ENCODE assay signal across 8 mouse cellular contexts in the genomic region with DNA sequence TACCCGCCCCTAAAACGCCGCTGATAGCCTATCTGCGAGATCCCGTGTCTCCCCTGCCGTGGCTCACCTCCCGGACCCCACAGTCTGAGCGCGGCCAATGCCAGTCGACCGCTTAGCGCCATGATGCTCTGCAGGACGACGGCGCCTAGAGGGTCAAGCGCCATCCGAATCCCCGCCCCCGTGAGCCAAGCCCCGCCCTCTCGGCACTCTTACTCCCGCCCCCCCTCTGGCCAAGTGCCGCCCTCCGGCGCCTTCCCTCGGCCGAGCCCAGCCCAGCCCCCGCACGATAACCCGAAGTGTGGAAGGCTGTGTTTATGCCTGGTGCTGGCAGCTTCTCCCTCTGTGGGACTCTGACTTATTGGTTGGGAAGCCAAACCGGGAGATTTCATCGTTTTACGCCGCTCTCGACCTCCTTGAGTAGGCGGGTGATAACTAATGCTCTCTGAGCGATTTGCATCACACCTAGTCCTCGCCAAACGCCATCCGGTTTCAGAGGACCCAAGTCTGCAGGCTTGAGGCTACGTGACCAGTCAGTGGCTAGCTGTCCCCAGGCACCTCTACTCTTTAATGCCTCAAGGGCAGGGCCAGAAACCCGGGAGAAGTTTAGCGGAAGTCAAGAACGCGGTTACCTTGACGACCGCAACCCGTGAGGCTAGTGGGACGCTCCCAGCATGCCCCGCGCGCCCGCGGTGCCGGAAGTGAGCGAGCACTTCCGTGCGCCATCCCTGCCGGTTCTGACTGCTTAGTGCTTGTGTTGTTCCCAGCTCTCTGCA. TPM values are rescaled to one million over a fixed set of nuclear protein-coding genes. Genes with fewer than 3 reads are reported as not detected.
DNase-seq lines count a peak whose midpoint lies in the region; ATAC-seq and TF ChIP-seq lines count a peak whose summit lies in the region.

A gene (plus strand): TSS at position 273 of the 773 bp plus-strand sequence.
A gene (minus strand): TSS at position 614 of the 773 bp plus-strand sequence.

- TF ChIP-seq CTCF in C2C12 (IDR thresholded peaks at IDR 0.05; ENCODE audit: control insufficient read depth, insufficient read depth, insufficient read length): no peak
- TF ChIP-seq CTCF in brain, embryonic 14.5 days (IDR thresholded peaks at IDR 0.05; ENCODE audit: borderline replicate concordance, extremely low read depth, insufficient read depth, insufficient read length): no peak
- TF ChIP-seq CTCF in kidney, postnatal 0 days (IDR thresholded peaks at IDR 0.05; ENCODE audit: low read depth): no peak; the same call in 1 of the 2 replicates

- peak within 1 kb of the TSS; percentile 93 for H3K9ac ChIP-seq in heart, embryonic 12.5 days
- H3K9ac ChIP-seq in kidney, postnatal 0 days (ENCODE audit: low read depth, low read length): peak within 1 kb of the TSS; percentile 86
- H3K9ac ChIP-seq in liver, embryonic 11.5 days (ENCODE audit: low read depth, low read length): peak within 1 kb of the TSS; percentile 72
- H3K9ac ChIP-seq in stomach, embryonic 14.5 days (replicated peaks; ENCODE audit: low read depth, low read length): peak within 1 kb of the TSS; percentile 66

- H3K27ac ChIP-seq in heart, embryonic 12.5 days (ENCODE audit: poor library complexity, severe bottlenecking): peak within 1 kb of the TSS; percentile 91
- H3K27ac ChIP-seq in kidney, postnatal 0 days: peak within 1 kb of the TSS; percentile 92
- H3K27ac ChIP-seq in liver, embryonic 11.5 days (ENCODE audit: low read depth, low read length): peak within 1 kb of the TSS; percentile 91
- peak within 1 kb of the TSS; percentile 85 for H3K27ac ChIP-seq in stomach, embryonic 14.5 days (ENCODE audit: low read length)

- DNase-seq in brain, embryonic 14.5 days (ENCODE audit: low read depth): peak; percentile 98
- peak; percentile 96 for DNase-seq in kidney, postnatal 0 days (ENCODE audit: low spot score)
- peak; percentile 89 for DNase-seq in liver, embryonic 11.5 days (ENCODE audit: low spot score)
- DNase-seq in naive thymus-derived CD4-positive, alpha-beta T cell, adult 2 months (ENCODE audit: low read depth): peak; percentile 94

- peak within 1 kb of the TSS; percentile 87 for H3ac ChIP-seq in C2C12 (ENCODE audit: control insufficient read depth, insufficient read length, low read depth)

- ATAC-seq in heart, embryonic 12.5 days (ENCODE audit: insufficient number of reproducible peaks, low FRiP score): peak; percentile 98
- peak; percentile 95 for ATAC-seq in kidney, postnatal 0 days (replicated peaks; ENCODE audit: low FRiP score, low read depth)
- peak; percentile 91 for ATAC-seq in liver, embryonic 11.5 days (replicated peaks; ENCODE audit: low FRiP score)
- peak; percentile 95 for ATAC-seq in stomach, embryonic 14.5 days (ENCODE audit: insufficient number of reproducible peaks, insufficient read depth, low FRiP score, low read depth)

- H3K9me3 ChIP-seq in erythroblast, embryonic 14.5 days (ENCODE audit: control insufficient read depth, low read length): no peaks in the 10 kb centered on the region
- H3K9me3 ChIP-seq in heart, embryonic 12.5 days (replicated peaks): no peaks in the 10 kb centered on the region
- H3K9me3 ChIP-seq in kidney, postnatal 0 days (replicated peaks; ENCODE audit: low read length): no peaks in the 10 kb centered on the region
- no peaks in the 10 kb centered on the region for H3K9me3 ChIP-seq in liver, embryonic 11.5 days (ENCODE audit: control insufficient read depth, low read length)
- no peaks in the 10 kb centered on the region for H3K9me3 ChIP-seq in stomach, embryonic 14.5 days (ENCODE audit: control insufficient read depth, low read depth, low read length)

- H3K79me2 ChIP-seq in C2C12 (ENCODE audit: control insufficient read depth, insufficient read depth): peaks cover 42% of the 10 kb centered on the region

- H3K4me3 ChIP-seq in C2C12 (ENCODE audit: insufficient read depth, poor library complexity, severe bottlenecking): peak within 1 kb of the TSS; percentile 72
- H3K4me3 ChIP-seq in erythroblast, embryonic 14.5 days (replicated peaks): peak within 1 kb of the TSS; percentile 87
- peak within 1 kb of the TSS; percentile 98 for H3K4me3 ChIP-seq in heart, embryonic 12.5 days
- H3K4me3 ChIP-seq in kidney, postnatal 0 days (replicated peaks; ENCODE audit: low read depth, low read length): peak within 1 kb of the TSS; percentile 85
- H3K4me3 ChIP-seq in liver, embryonic 11.5 days (ENCODE audit: low read depth, low read length): peak within 1 kb of the TSS; percentile 85
- H3K4me3 ChIP-seq in stomach, embryonic 14.5 days (ENCODE audit: low read depth, low read length): peak within 1 kb of the TSS; percentile 79

- 0 out of 2 replicates have a peak, but pooled peaks have one; percentile 9 for TF ChIP-seq POLR2A in brain, embryonic 14.5 days (IDR thresholded peaks at IDR 0.05; ENCODE audit: borderline replicate concordance, extremely low read depth, insufficient read depth, insufficient read length, poor library complexity, severe bottlenecking)

- H3K4me1 ChIP-seq in erythroblast, embryonic 14.5 days (ENCODE audit: control insufficient read depth): peaks cover 50% of the 10 kb centered on the region
- peaks cover 21% of the 10 kb centered on the region for H3K4me1 ChIP-seq in heart, embryonic 12.5 days (replicated peaks)
- H3K4me1 ChIP-seq in kidney, postnatal 0 days (replicated peaks; ENCODE audit: insufficient read depth, low read length): 0 out of 2 replicates have a peak, but pooled peaks cover 3% of the 10 kb centered on the region
- peaks cover 29% of the 10 kb centered on the region for H3K4me1 ChIP-seq in liver, embryonic 11.5 days (replicated peaks; ENCODE audit: control insufficient read depth, insufficient read depth, low read length)
- H3K4me1 ChIP-seq in stomach, embryonic 14.5 days (ENCODE audit: control insufficient read depth, insufficient read depth, low read length): peaks cover 7% of the 10 kb centered on the region; the same call in 1 of the 2 replicates

- WGBS in heart, embryonic 12.5 days: under 1% methylated on average over 59 of the region's 59 CpGs
- under 1% methylated on average over 59 of the region's 59 CpGs for WGBS in kidney, postnatal 0 days
- WGBS in liver, embryonic 11.5 days: under 1% methylated on average over 59 of the region's 59 CpGs
- under 1% methylated on average over 59 of the region's 59 CpGs for WGBS in stomach, embryonic 14.5 days

- H3K36me3 ChIP-seq in C2C12 (ENCODE audit: control insufficient read depth, insufficient read depth): peaks cover 22% of the 10 kb centered on the region
- H3K36me3 ChIP-seq in erythroblast, embryonic 14.5 days (ENCODE audit: control insufficient read depth): peaks cover 53% of the 10 kb centered on the region
- peaks cover 33% of the 10 kb centered on the region for H3K36me3 ChIP-seq in heart, embryonic 12.5 days
- H3K36me3 ChIP-seq in kidney, postnatal 0 days (ENCODE audit: insufficient read depth, low read length): peaks cover 7% of the 10 kb centered on the region; the same call in 1 of the 2 replicates
- peaks cover 6% of the 10 kb centered on the region; the same call in 1 of the 2 replicates for H3K36me3 ChIP-seq in liver, embryonic 11.5 days (ENCODE audit: control insufficient read depth, insufficient read depth, low read length)
- H3K36me3 ChIP-seq in stomach, embryonic 14.5 days (ENCODE audit: control insufficient read depth, insufficient read depth, low read length): peaks cover 7% of the 10 kb centered on the region; the same call in 1 of the 2 replicates

- H3K27me3 ChIP-seq in C2C12 (ENCODE audit: control insufficient read depth, insufficient read depth, insufficient read length): no peaks in the 10 kb centered on the region
- no peaks in the 10 kb centered on the region for H3K27me3 ChIP-seq in erythroblast, embryonic 14.5 days (ENCODE audit: control insufficient read depth)
- no peaks in the 10 kb centered on the region for H3K27me3 ChIP-seq in heart, embryonic 12.5 days (replicated peaks)
- no peaks in the 10 kb centered on the region for H3K27me3 ChIP-seq in kidney, postnatal 0 days (ENCODE audit: insufficient read depth, low read length)
- H3K27me3 ChIP-seq in liver, embryonic 11.5 days (replicated peaks; ENCODE audit: control insufficient read depth, insufficient read depth, low read length): no peaks in the 10 kb centered on the region
- no peaks in the 10 kb centered on the region for H3K27me3 ChIP-seq in stomach, embryonic 14.5 days (ENCODE audit: control insufficient read depth, insufficient read depth, low read length)

- peak within 1 kb of the TSS; percentile 85 for H3K4me2 ChIP-seq in heart, embryonic 12.5 days
- H3K4me2 ChIP-seq in kidney, postnatal 0 days (ENCODE audit: low read length): peak within 1 kb of the TSS; percentile 89
- H3K4me2 ChIP-seq in liver, embryonic 11.5 days: peak within 1 kb of the TSS; percentile 95
- H3K4me2 ChIP-seq in stomach, embryonic 14.5 days (replicated peaks; ENCODE audit: low read depth, low read length): peak within 1 kb of the TSS; percentile 59

- peaks cover 20% of the 10 kb centered on the region for H3K79me3 ChIP-seq in C2C12 (ENCODE audit: low read depth)

TF ChIP-seq in C2C12, 6 proteins besides CTCF, POLR2A, EP300 and RAD21:
- peak; percentile 53 for TF ChIP-seq MAX (IDR thresholded peaks at IDR 0.05)
- TF ChIP-seq CEBPB (IDR thresholded peaks at IDR 0.05; ENCODE audit: low read depth): no peak
TF ChIP-seq in C2C12: peak in this region for 1.

RNA-seq across cellular contexts. Expression of the first gene that starts in this region (rescaled TPM):
- 211 TPM for polyA plus RNA-seq in C2C12 (2012; fragmentation: generic; extraction: Trizol)
- polyA plus RNA-seq in brain, embryonic 14.5 days (2012; rRNA removed): 138 and 146 TPM in 2 replicates
- polyA plus RNA-seq in erythroblast, embryonic 14.5 days (2012): 13.2 and 18.4 TPM in 2 replicates
- polyA plus RNA-seq in heart, embryonic 12.5 days (2016; fragmentation: Nextera tagmentation; extraction: Ambion mirVana): 187 and 188 TPM in 2 replicates
- polyA plus RNA-seq in kidney, postnatal 0 days (2015; fragmentation: Nextera tagmentation; extraction: Ambion mirVana): 198 and 219 TPM in 2 replicates
- polyA plus RNA-seq in liver, embryonic 11.5 days (2014; fragmentation: Nextera tagmentation; extraction: Ambion mirVana): 162 and 183 TPM in 2 replicates
- polyA plus RNA-seq in stomach, embryonic 14.5 days (2014; fragmentation: Nextera tagmentation; extraction: Ambion mirVana): 136 and 146 TPM in 2 replicates

RNA-seq across cellular contexts. Expression of the second gene that starts in this region (rescaled TPM):
- polyA plus RNA-seq in C2C12 (2012; fragmentation: generic; extraction: Trizol): 17.4 TPM
- 41.3 and 46.9 TPM in 2 replicates for polyA plus RNA-seq in brain, embryonic 14.5 days (2012; rRNA removed)
- 1.8 and 1.9 TPM in 2 replicates for polyA plus RNA-seq in erythroblast, embryonic 14.5 days (2012)
- 40.9 and 41.6 TPM in 2 replicates for polyA plus RNA-seq in heart, embryonic 12.5 days (2016; fragmentation: Nextera tagmentation; extraction: Ambion mirVana)
- polyA plus RNA-seq in kidney, postnatal 0 days (2015; fragmentation: Nextera tagmentation; extraction: Ambion mirVana): 47.2 and 48.6 TPM in 2 replicates
- polyA plus RNA-seq in liver, embryonic 11.5 days (2014; fragmentation: Nextera tagmentation; extraction: Ambion mirVana): 19.9 and 24.5 TPM in 2 replicates
- polyA plus RNA-seq in stomach, embryonic 14.5 days (2014; fragmentation: Nextera tagmentation; extraction: Ambion mirVana): 21.8 and 23.5 TPM in 2 replicates

Comparison
In these comparisons a context has a peak if more than half of its experiments do, and no peak if none do; other contexts are left out.
1. Peak in every context shown above with its lines: DNase-seq, ATAC-seq, H3K4me3 ChIP-seq and H3K27ac ChIP-seq.